Mouse (Mus musculus): ENCODE measurements at regions not wholly inside any gene's neighbourhood (a gene's known extent, or its start where the extent isn't known, plus 50 kb on each side); places are given as distances from the start of the nearest gene placed in this dataset.

DNA sequence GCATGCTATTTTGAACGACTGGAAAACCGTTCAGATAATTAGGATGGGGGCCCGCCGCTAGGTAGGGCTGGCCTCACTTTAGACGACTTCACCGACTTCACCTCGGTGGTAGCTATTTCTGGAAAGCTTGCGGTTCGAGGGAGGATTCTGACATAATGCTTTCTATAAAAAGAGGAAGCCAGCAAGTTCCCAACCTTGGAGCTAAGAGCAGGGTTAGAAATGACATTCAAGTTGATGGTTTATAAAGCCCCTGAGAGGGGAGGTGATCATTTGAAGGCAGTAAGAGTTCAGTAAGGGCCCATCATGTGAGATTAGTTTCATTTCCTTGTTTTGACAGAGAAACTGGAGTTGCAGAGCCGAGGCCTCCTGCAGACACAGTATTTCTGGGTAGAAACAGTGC lies 164.8 kb downstream of the Ackr3 start:
- Histone ChIP-seq H3K9me3 (no peaks in the 10 kb centered on the region), H3K27me3 (replicated peaks; ENCODE audit: low read depth, poor library complexity, severe bottlenecking) (no peaks in the 10 kb centered on the region), H3K27ac (replicated peaks) (no peak overlapping the region), H3K4me3 (no peak overlapping the region), H3K4me1 (no peaks in the 10 kb centered on the region), H3K36me3 (replicated peaks) (no peaks in the 10 kb centered on the region)
- no peak for DNase-seq (ENCODE audit: low spot score)
- 86% methylated on average over 10 of the region's 10 CpGs for WGBS

GRCm38 (mm10) chr1:90369287-90369686 lies 165.5 kb downstream of the Ackr3 start:
- no peak for DNase-seq (ENCODE audit: low spot score)
- no peaks in the 10 kb centered on the region for H3K9me3 ChIP-seq
- H3K4me1 ChIP-seq: peaks cover 2% of the 10 kb centered on the region; the same call in 1 of the 2 replicates
- H3K4me3 ChIP-seq: no peak overlapping the region
- H3K27me3 ChIP-seq (replicated peaks; ENCODE audit: low read depth, poor library complexity, severe bottlenecking): no peaks in the 10 kb centered on the region
- WGBS: 77% methylated on average over 2 of the region's 2 CpGs
- H3K36me3 ChIP-seq (replicated peaks): no peaks in the 10 kb centered on the region
- no peak overlapping the region for H3K27ac ChIP-seq (replicated peaks)

DNA sequence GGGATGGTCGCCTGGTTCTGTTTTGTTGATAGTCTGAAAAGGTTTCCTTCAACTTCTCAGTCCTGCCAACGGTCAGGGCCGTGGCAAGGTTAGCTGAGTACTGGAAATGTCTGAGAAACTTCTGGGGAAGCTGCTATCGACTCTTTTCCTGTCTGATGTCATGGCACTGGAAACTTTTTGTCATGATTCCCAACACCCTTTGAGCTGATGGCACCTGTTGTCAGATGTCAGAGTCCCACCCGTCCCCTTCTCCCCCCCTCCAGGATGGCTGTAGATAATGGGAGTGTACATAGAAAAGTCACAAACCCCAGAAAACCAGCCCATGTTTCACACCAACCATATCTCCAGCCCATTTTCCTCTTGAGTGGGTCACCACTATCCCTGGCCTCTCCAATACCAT lies 167.0 kb downstream of the Ackr3 start:
- 83% methylated on average over 5 of the region's 5 CpGs for WGBS

GRCm38 (mm10) chr1:90373001-90373400 lies 169.2 kb downstream of the Ackr3 start:
- Histone ChIP-seq H3K9me3 (no peaks in the 10 kb centered on the region), H3K27ac (replicated peaks) (no peak overlapping the region), H3K4me1 (peaks cover 6% of the 10 kb centered on the region), H3K27me3 (replicated peaks; ENCODE audit: low read depth, poor library complexity, severe bottlenecking) (no peaks in the 10 kb centered on the region), H3K36me3 (replicated peaks) (no peaks in the 10 kb centered on the region), H3K4me3 (no peak overlapping the region)
- DNase-seq (ENCODE audit: low spot score): no peak
- 85% methylated on average over 5 of the region's 5 CpGs for WGBS

More for the DNA sequence above, 167.0 kb downstream of the Ackr3 start:
- no peaks in the 10 kb centered on the region for H3K9me3 ChIP-seq
- H3K4me1 ChIP-seq: peaks cover 2% of the 10 kb centered on the region; the same call in 1 of the 2 replicates
- no peaks in the 10 kb centered on the region for H3K27me3 ChIP-seq (replicated peaks; ENCODE audit: low read depth, poor library complexity, severe bottlenecking)
- DNase-seq (ENCODE audit: low spot score): no peak
- no peaks in the 10 kb centered on the region for H3K36me3 ChIP-seq (replicated peaks)
- H3K27ac ChIP-seq (replicated peaks): no peak overlapping the region
- H3K4me3 ChIP-seq: no peak overlapping the region

- Histone ChIP-seq H3K36me3 (replicated peaks) (no peaks in the 10 kb centered on the region), H3K9me3 (no peaks in the 10 kb centered on the region), H3K4me1 (peaks cover 15% of the 10 kb centered on the region), H3K27me3 (replicated peaks; ENCODE audit: low read depth, poor library complexity, severe bottlenecking) (no peaks in the 10 kb centered on the region), H3K27ac (replicated peaks) (0 out of 2 replicates have a peak overlapping the region, but pooled peaks have one; percentile 37), H3K4me3 (no peak overlapping the region)
- DNase-seq (ENCODE audit: low spot score): no peak
- WGBS: 83% methylated on average over 12 of the region's 12 CpGs
Measured at GRCm38 (mm10) chr1:90374517-90374916, 170.7 kb downstream of the Ackr3 start.

- no peak overlapping the region for H3K4me3 ChIP-seq
- peaks cover 17% of the 10 kb centered on the region for H3K4me1 ChIP-seq
- H3K9me3 ChIP-seq: no peaks in the 10 kb centered on the region
- no peak overlapping the region for H3K27ac ChIP-seq (replicated peaks)
- no peak for DNase-seq (ENCODE audit: low spot score)
- no peaks in the 10 kb centered on the region for H3K27me3 ChIP-seq (replicated peaks; ENCODE audit: low read depth, poor library complexity, severe bottlenecking)
- H3K36me3 ChIP-seq (replicated peaks): no peaks in the 10 kb centered on the region
- WGBS: 88% methylated on average over 9 of the region's 9 CpGs
Measured at GRCm38 (mm10) chr1:90380034-90380705, 176.4 kb downstream of the Ackr3 start.

DNA sequence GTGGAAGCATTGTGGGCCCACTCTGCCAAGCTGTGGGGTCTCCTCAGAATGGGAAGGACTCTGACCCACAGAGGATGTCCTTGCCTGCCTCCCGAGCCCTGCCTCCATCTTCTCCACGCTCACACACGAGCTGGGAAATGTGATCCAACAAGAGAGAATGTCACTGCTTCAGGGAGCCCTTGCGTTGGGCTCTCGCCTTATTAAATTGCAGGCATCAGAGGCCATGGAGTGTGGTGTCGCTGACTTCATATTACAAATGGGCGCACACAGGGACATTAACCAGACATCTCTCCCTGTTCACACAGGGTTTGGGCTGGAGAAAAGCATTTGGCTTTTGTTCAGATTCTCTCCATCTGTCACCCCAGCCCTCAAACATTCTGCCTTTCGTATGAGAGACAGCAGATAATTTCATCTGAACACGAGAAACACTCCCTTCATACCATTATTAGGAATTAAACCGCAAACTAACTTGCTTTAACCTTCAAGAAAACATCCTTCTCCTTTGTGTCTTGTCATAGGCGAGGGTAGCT lies 179.2 kb downstream of the Ackr3 start:
- no peak overlapping the region for H3K27ac ChIP-seq (replicated peaks)
- H3K4me3 ChIP-seq: no peak overlapping the region
- H3K27me3 ChIP-seq (replicated peaks; ENCODE audit: low read depth, poor library complexity, severe bottlenecking): no peaks in the 10 kb centered on the region
- H3K9me3 ChIP-seq: no peaks in the 10 kb centered on the region
- no peaks in the 10 kb centered on the region for H3K36me3 ChIP-seq (replicated peaks)
- no peak for DNase-seq (ENCODE audit: low spot score)
- peaks cover 13% of the 10 kb centered on the region for H3K4me1 ChIP-seq
- 79% methylated on average over 11 of the region's 11 CpGs for WGBS

- no peak overlapping the region for H3K27ac ChIP-seq (replicated peaks)
- no peaks in the 10 kb centered on the region for H3K9me3 ChIP-seq
- H3K4me3 ChIP-seq: no peak overlapping the region
- no peak for DNase-seq (ENCODE audit: low spot score)
- no peaks in the 10 kb centered on the region for H3K27me3 ChIP-seq (replicated peaks; ENCODE audit: low read depth, poor library complexity, severe bottlenecking)
- no peaks in the 10 kb centered on the region for H3K36me3 ChIP-seq (replicated peaks)
- peaks cover 4% of the 10 kb centered on the region; the same call in 1 of the 2 replicates for H3K4me1 ChIP-seq
- 79% methylated on average over 4 of the region's 4 CpGs for WGBS
Measured at GRCm38 (mm10) chr1:90385024-90385423, 181.2 kb downstream of the Ackr3 start.

GRCm38 (mm10) chr1:90386792-90387191 lies 183.0 kb downstream of the Ackr3 start:
- WGBS: 89% methylated on average over 7 of the region's 7 CpGs
- no peak for DNase-seq (ENCODE audit: low spot score)
- H3K36me3 ChIP-seq (replicated peaks): no peaks in the 10 kb centered on the region
- H3K9me3 ChIP-seq: no peaks in the 10 kb centered on the region
- peaks cover 4% of the 10 kb centered on the region; the same call in 1 of the 2 replicates for H3K4me1 ChIP-seq
- H3K27ac ChIP-seq (replicated peaks): no peak overlapping the region
- no peak overlapping the region for H3K4me3 ChIP-seq
- H3K27me3 ChIP-seq (replicated peaks; ENCODE audit: low read depth, poor library complexity, severe bottlenecking): no peaks in the 10 kb centered on the region

DNA sequence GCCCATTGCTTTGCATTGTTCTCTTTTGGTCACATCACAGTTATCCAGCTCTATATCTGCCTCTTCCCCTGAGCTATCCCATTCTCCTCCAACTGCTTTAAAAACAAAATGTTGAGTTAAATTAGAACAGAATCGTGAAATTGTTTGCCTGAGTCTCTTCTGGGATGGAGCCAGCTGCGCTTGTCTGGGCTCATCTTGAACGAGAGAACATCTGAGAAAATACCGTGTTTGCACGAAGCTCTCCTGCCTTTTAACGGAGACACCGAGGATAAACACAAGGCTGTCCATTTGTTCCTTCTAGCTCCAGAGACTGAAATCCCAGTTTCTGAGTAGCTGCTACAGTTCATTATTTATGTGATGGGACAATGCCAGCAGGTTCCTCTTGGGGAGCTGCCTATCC lies 186.6 kb downstream of the Ackr3 start:
- Histone ChIP-seq H3K27ac (replicated peaks) (no peak overlapping the region), H3K36me3 (replicated peaks) (no peaks in the 10 kb centered on the region), H3K27me3 (replicated peaks; ENCODE audit: low read depth, poor library complexity, severe bottlenecking) (0 out of 2 replicates have a peak, but pooled peaks cover 7% of the 10 kb centered on the region), H3K9me3 (no peaks in the 10 kb centered on the region), H3K4me1 (0 out of 2 replicates have a peak, but pooled peaks cover 3% of the 10 kb centered on the region), H3K4me3 (no peak overlapping the region)
- DNase-seq (ENCODE audit: low spot score): no peak
- WGBS: 90% methylated on average over 7 of the region's 7 CpGs

DNA sequence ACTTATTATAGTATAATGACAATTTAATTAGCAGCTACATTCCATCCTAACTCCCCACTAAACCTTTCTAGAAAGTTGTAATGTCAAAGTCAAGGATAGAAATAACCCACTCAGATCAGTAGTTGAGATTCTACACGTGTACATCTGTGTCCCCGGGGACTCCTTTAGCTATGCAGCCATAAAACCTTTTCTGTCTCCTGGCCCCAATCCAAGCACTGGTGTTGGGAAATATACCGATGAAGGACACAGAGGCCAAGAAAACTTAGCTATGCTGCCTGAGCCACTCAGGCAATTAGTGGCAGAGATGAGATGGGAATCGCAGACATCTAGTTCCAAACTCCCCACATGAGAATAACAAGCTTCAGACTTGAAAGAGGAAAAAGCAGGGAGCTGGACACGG lies 190.1 kb downstream of the Ackr3 start:
- no peak overlapping the region for H3K27ac ChIP-seq (replicated peaks)
- H3K9me3 ChIP-seq: no peaks in the 10 kb centered on the region
- 0 out of 2 replicates have a peak, but pooled peaks cover 7% of the 10 kb centered on the region for H3K27me3 ChIP-seq (replicated peaks; ENCODE audit: low read depth, poor library complexity, severe bottlenecking)
- WGBS: 83% methylated on average over 5 of the region's 5 CpGs
- no peaks in the 10 kb centered on the region for H3K36me3 ChIP-seq (replicated peaks)
- DNase-seq (ENCODE audit: low spot score): no peak
- no peak overlapping the region for H3K4me3 ChIP-seq
- H3K4me1 ChIP-seq: peaks cover 26% of the 10 kb centered on the region

DNA sequence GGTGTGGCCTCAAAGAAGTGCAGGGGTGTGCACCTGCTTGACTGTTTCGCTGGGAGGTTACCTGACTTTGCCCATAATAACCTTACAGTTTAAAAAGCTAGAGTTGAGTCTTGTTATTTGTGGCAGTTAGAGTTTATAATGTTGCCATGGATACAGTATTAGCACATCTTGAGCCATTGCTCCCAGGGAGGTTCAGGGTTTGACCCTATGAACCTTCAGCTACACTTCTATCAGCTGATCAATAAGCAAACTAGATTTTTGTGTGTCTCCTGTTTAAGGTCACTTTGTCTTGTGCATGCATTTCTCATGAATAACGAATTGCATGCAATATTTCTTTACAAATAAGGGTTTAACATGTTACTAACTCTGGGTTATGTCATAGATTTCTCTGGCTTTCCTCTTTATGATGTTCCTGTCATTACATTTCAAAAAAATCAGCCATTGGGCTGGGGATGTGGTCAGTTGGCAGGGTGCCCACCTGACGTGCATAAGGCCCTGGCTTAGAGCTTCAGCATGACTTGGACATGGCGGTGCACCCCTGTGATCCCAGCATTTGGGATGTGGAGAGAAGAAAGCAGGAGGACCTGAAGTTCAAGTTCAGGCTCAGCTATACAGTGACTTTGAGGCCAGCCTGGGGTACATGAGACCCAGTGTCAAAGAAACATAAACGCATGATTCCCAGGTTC lies 191.7 kb downstream of the Ackr3 start:
- 92% methylated on average over 5 of the region's 5 CpGs for WGBS

DNA sequence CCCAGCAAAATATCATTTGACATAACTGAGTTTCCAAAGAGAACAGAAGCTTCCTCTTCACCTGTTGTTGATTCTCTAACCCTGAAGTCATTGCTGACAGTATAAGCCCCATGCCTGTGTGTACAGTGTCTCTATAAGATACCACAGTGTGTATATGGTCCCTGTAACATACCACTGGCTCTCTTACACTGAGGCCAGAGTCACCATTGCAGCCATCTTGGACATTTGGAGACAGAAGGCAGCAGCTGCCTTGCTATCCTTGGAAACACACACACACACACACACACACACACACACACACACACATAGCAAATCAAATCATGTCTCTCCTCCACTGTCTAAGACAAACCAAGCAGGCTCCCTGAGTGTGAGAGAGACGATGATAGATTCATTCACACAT lies 192.9 kb downstream of the Ackr3 start:
- Histone ChIP-seq H3K27ac (replicated peaks) (peak overlapping the region; percentile 27; the same call in 1 of the 2 replicates), H3K27me3 (replicated peaks; ENCODE audit: low read depth, poor library complexity, severe bottlenecking) (0 out of 2 replicates have a peak, but pooled peaks cover 11% of the 10 kb centered on the region), H3K9me3 (no peaks in the 10 kb centered on the region), H3K4me3 (no peak overlapping the region), H3K4me1 (peaks cover 28% of the 10 kb centered on the region), H3K36me3 (replicated peaks) (no peaks in the 10 kb centered on the region)
- WGBS: 78% methylated on average over 1 of the region's 1 CpGs
- DNase-seq (ENCODE audit: low spot score): no peak

More for the DNA sequence above, 191.7 kb downstream of the Ackr3 start:
- no peaks in the 10 kb centered on the region for H3K36me3 ChIP-seq (replicated peaks)
- no peak for DNase-seq (ENCODE audit: low spot score)
- no peaks in the 10 kb centered on the region for H3K9me3 ChIP-seq
- H3K4me3 ChIP-seq: no peak overlapping the region
- 0 out of 2 replicates have a peak, but pooled peaks cover 11% of the 10 kb centered on the region for H3K27me3 ChIP-seq (replicated peaks; ENCODE audit: low read depth, poor library complexity, severe bottlenecking)
- H3K4me1 ChIP-seq: peaks cover 28% of the 10 kb centered on the region
- H3K27ac ChIP-seq (replicated peaks): no peak overlapping the region

Measured in embryonic facial prominence, embryonic 10.5 days (tissue).